Mouse (Mus musculus) hindbrain, embryonic 10.5 days (tissue): ENCODE results near the gene Scube1. TPM values are rescaled to one million over a fixed set of nuclear protein-coding genes. Genes with fewer than 3 reads are reported as not detected.

ENCODE experiments used
- DNase-seq: peaks from one replicate; pipeline ENCODE4 v3.0.0-alpha.2; 2017; ENCODE audit warnings: low spot score
- H3K27ac ChIP-seq: fragments of 300-500 bp; sonication (generic); 2 replicates; pipeline ENCODE4 v1.5.1; 2016; ENCODE audit warnings: mild to moderate bottlenecking, moderate library complexity
- H3K27me3 ChIP-seq: fragments of 300-500 bp; sonication (generic); 2 replicates; pipeline ENCODE4 v1.6.1; 2016; ENCODE audit warnings: mild to moderate bottlenecking; ENCODE audit not compliant: poor library complexity, insufficient read depth, severe bottlenecking
- H3K36me3 ChIP-seq: fragments of 300-500 bp; sonication (generic); 2 replicates; pipeline ENCODE4 v1.6.1; 2016; ENCODE audit warnings: mild to moderate bottlenecking, moderate library complexity
- H3K4me1 ChIP-seq: fragments of 300-500 bp; sonication (generic); replicated peaks from 2 replicates; pipeline ENCODE4 v1.6.1; 2016; ENCODE audit warnings: mild to moderate bottlenecking
- H3K4me3 ChIP-seq: fragments of 300-500 bp; sonication (generic); 2 replicates; pipeline ENCODE4 v1.5.1; 2016; ENCODE audit warnings: mild to moderate bottlenecking, moderate library complexity
- H3K9me3 ChIP-seq: fragments of 300-500 bp; sonication (generic); 2 replicates; pipeline ENCODE4 v1.6.1; 2016; ENCODE audit warnings: mild to moderate bottlenecking, moderate library complexity
- WGBS: fragments of 180-500 bp; shearing (Covaris S2); methylation state at CpG from one replicate; pipeline ENCODE4 v1.1.7; 2016; 5-methylcytosine and 5-hydroxymethylcytosine counted together
- polyA plus RNA-seq: library from polyadenylated mRNA; unstranded; fragments of >200 nt; fragmentation: Nextera tagmentation; extraction: Ambion mirVana; gene quantifications from 2 replicates; pipeline ENCODE4 v1.2.1, GENCODE M21; 2016

Gene Scube1
- polyA plus RNA-seq, 1 experiment from 2014 or later, result 62.6 TPM

DNA sequence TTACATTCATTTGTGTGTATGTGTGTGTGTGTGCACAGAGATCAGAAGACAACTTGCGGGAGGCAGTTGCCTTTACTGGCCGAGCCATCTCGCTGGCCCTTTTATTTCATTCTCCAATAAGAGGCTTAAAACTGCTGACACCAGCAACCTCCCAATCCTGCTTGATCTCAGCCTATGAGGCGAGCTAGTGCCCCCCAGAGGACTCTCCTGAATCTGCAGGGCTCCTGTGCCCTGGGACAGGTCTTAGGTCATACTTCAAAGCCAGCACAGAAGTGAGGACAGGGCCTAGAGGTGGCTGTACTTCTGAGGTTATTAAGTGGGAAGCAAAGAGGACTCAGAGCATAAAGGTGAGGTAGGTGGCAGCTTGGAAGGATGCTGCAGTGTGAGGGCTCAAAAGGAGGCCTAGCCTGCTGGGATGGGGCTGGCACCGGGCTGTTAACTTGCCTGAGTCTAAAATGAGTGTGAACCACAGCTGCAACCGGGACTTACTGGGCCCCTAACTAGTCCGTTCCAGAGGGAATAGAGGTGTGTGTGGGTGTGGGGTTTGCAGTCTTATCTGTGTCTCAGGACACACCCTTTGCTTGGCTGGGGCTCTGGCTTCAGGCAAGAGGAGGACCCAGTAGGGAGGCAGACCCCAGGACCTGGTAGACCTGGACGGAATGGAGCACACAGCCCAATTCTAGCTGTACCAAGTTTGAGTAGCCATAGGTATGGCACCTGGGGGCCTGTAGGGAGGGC lies 141.2 kb downstream of the Scube1 start:
- DNase-seq, result peak; percentile 33
- WGBS, result 76% methylated on average over 8 of the region's 8 CpGs
- peaks cover 99% of the 10 kb centered on the region for H3K36me3 ChIP-seq
- no peak overlapping the region for H3K27ac ChIP-seq
- H3K27me3 ChIP-seq, result no peaks in the 10 kb centered on the region
- no peak overlapping the region for H3K4me3 ChIP-seq
- no peaks in the 10 kb centered on the region for H3K4me1 ChIP-seq
- H3K9me3 ChIP-seq, result peaks cover 11% of the 10 kb centered on the region

DNA sequence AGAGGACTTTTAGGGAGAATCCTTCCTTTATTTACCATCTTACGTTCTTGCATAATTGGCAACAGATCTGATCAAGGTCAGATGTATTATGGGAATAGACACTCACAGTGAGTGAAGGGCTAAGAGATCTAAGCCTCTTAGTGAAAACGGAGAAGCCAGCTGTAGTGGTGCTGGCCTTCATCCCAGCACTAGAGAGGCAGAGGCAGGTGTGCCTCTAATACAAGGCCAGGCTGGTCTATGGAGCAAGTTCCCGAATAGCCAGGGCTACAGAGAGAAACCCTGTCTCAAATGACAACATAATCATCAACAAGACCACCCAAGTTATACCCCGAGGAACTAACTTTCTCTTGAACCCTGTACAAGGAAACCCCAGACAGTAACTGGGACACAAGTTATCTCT lies 141.9 kb downstream of the Scube1 start:
- peaks cover 11% of the 10 kb centered on the region for H3K9me3 ChIP-seq
- peaks cover 99% of the 10 kb centered on the region for H3K36me3 ChIP-seq
- DNase-seq, result no peak
- H3K4me1 ChIP-seq, result no peaks in the 10 kb centered on the region
- no peaks in the 10 kb centered on the region for H3K27me3 ChIP-seq
- H3K27ac ChIP-seq, result no peak overlapping the region
- no peak overlapping the region for H3K4me3 ChIP-seq
- WGBS, result 87% methylated on average over 4 of the region's 4 CpGs

GRCm38 (mm10) chr15:83576651-83577050 lies 148.2 kb downstream of the Scube1 start:
- H3K36me3 ChIP-seq, result peaks cover 84% of the 10 kb centered on the region
- H3K27me3 ChIP-seq, result no peaks in the 10 kb centered on the region
- no peaks in the 10 kb centered on the region for H3K4me1 ChIP-seq
- 93% methylated on average over 9 of the region's 9 CpGs for WGBS
- H3K27ac ChIP-seq, result no peak overlapping the region
- H3K4me3 ChIP-seq, result no peak overlapping the region
- no peak for DNase-seq
- no peaks in the 10 kb centered on the region for H3K9me3 ChIP-seq

DNA sequence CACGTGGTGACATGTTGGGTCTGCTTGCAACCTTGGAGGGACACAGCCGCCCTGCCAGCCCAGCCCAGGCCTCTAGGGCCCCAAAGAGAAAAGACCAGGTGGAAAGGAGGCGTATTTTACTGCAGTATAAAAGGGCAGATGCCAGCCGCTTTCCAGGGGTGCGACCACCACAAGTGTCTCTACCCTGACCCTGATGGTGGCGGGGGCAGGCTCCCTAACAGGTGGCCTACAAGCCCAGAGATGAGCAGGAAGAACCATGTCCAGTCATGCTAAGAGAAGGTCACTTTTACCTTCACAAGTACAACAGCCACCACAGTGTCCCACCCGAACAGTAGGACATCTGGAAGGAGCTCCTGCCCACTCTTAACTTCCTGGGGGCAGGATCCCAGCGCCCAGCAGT lies 149.3 kb downstream of the Scube1 start:
- DNase-seq, result no peak
- H3K4me3 ChIP-seq, result no peak overlapping the region
- 91% methylated on average over 8 of the region's 8 CpGs for WGBS
- no peaks in the 10 kb centered on the region for H3K4me1 ChIP-seq
- H3K9me3 ChIP-seq, result no peaks in the 10 kb centered on the region
- no peaks in the 10 kb centered on the region for H3K27me3 ChIP-seq
- H3K27ac ChIP-seq, result no peak overlapping the region
- peaks cover 73% of the 10 kb centered on the region for H3K36me3 ChIP-seq

DNA sequence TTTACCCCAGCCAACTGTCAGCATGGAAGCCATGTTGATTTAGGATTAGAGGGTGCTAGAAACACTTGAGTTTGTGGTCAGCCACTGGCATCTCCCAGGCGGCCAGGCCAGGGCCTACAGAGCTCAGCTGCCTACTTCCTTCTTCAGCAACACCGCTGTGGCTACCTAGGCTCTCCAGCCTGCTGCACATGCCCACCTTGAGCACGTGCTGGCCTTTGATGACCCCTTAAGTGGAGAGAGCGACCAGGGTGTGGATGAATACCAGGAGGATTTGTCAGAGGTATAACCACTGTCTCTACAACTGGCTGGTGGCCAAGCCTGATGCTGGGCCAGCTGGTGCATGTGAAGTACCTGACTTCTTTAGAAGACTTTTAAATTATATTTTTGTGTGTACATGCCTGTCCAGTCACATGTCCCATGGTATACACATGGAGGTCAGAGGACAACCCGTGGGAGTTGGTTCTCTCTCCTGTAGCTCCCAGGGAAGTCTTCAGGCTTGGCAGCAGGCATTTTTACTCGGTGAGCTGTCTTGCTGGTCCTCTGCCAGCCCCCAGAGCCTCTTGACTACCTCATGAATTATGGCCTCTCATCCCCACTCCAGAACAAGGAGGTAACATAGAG lies 150.0 kb downstream of the Scube1 start:
- peaks cover 66% of the 10 kb centered on the region for H3K36me3 ChIP-seq
- WGBS, result 90% methylated on average over 6 of the region's 6 CpGs

DNA sequence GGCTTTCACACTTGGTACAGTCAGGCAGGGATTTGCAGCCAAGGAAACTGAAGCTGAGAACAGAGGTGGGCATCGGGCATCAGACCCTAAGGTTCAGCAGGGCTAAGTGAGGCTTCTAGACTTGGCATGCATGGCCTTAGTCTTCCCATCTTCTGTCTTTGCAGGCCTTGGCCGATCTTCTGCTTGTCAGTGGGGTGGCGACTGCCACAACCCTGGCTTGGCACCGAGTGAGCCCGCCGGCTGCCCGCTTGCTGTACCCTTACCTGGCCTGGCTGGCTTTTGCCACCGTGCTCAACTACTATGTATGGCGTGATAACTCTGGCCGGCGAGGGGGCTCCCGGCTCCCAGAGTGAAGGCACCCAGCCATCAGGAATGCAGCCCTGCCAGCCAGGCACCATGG lies 151.2 kb downstream of the Scube1 start:
- no peaks in the 10 kb centered on the region for H3K27me3 ChIP-seq
- H3K36me3 ChIP-seq, result peaks cover 54% of the 10 kb centered on the region
- WGBS, result 95% methylated on average over 12 of the region's 12 CpGs
- no peaks in the 10 kb centered on the region for H3K4me1 ChIP-seq
- no peaks in the 10 kb centered on the region for H3K9me3 ChIP-seq
- H3K27ac ChIP-seq, result no peak overlapping the region
- no peak overlapping the region for H3K4me3 ChIP-seq
- no peak for DNase-seq

More for the DNA sequence above, 150.0 kb downstream of the Scube1 start:
- Histone ChIP-seq H3K27ac (no peak overlapping the region), H3K27me3 (no peaks in the 10 kb centered on the region), H3K4me1 (no peaks in the 10 kb centered on the region), H3K9me3 (no peaks in the 10 kb centered on the region), H3K4me3 (no peak overlapping the region)
- DNase-seq, result no peak

DNA sequence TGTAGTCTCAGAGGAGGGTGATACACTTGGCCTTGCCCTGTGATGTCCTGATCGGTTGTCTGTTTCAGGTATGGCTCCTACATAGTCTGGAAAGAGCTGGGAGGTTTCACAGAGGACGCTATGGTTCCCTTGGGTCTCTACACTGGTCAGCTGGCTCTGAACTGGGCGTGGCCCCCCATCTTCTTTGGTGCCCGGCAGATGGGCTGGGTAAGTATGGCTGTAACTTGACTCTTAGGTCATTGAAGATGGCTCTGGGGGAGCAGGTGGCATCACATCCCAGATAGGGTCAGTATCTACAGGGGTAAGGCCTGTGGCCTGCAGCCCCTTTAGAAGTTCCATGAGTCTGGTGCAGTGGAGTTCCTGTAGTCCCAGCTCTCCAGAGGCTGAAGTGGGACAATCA lies 152.7 kb downstream of the Scube1 start:
- no peak for DNase-seq
- no peaks in the 10 kb centered on the region for H3K27me3 ChIP-seq
- 85% methylated on average over 4 of the region's 4 CpGs for WGBS
- no peaks in the 10 kb centered on the region for H3K9me3 ChIP-seq
- no peak overlapping the region for H3K27ac ChIP-seq
- H3K4me1 ChIP-seq, result no peaks in the 10 kb centered on the region
- H3K36me3 ChIP-seq, result peaks cover 39% of the 10 kb centered on the region
- no peak overlapping the region for H3K4me3 ChIP-seq

GRCm38 (mm10) chr15:83571636-83572035 lies 153.2 kb downstream of the Scube1 start:
- H3K27me3 ChIP-seq, result no peaks in the 10 kb centered on the region
- H3K4me3 ChIP-seq, result no peak overlapping the region
- no peak overlapping the region for H3K27ac ChIP-seq
- DNase-seq, result no peak
- 92% methylated on average over 5 of the region's 5 CpGs for WGBS
- peaks cover 34% of the 10 kb centered on the region for H3K36me3 ChIP-seq
- H3K9me3 ChIP-seq, result no peaks in the 10 kb centered on the region
- H3K4me1 ChIP-seq, result no peaks in the 10 kb centered on the region

GRCm38 (mm10) chr15:83570641-83571040 lies 154.2 kb downstream of the Scube1 start:
- H3K4me1 ChIP-seq, result no peaks in the 10 kb centered on the region
- H3K9me3 ChIP-seq, result no peaks in the 10 kb centered on the region
- WGBS, result 71% methylated on average over 2 of the region's 2 CpGs
- H3K27me3 ChIP-seq, result no peaks in the 10 kb centered on the region
- no peak overlapping the region for H3K4me3 ChIP-seq
- no peak for DNase-seq
- no peak overlapping the region for H3K27ac ChIP-seq
- H3K36me3 ChIP-seq, result peaks cover 24% of the 10 kb centered on the region

GRCm38 (mm10) chr15:83569682-83570081 lies 155.1 kb downstream of the Scube1 start:
- Histone ChIP-seq H3K27me3 (no peaks in the 10 kb centered on the region), H3K27ac (no peak overlapping the region), H3K4me3 (no peak overlapping the region), H3K9me3 (no peaks in the 10 kb centered on the region), H3K36me3 (peaks cover 15% of the 10 kb centered on the region), H3K4me1 (no peaks in the 10 kb centered on the region)
- DNase-seq, result no peak
- WGBS, result 54% methylated on average over 11 of the region's 11 CpGs

GRCm38 (mm10) chr15:83568544-83568943 lies 156.3 kb downstream of the Scube1 start:
- Histone ChIP-seq H3K9me3 (no peaks in the 10 kb centered on the region), H3K27ac (no peak overlapping the region), H3K4me3 (no peak overlapping the region), H3K36me3 (peaks cover 3% of the 10 kb centered on the region; the same call in 1 of the 2 replicates), H3K4me1 (peaks cover 11% of the 10 kb centered on the region), H3K27me3 (peaks cover under 1% of the 10 kb centered on the region; the same call in 1 of the 2 replicates)
- no peak for DNase-seq
- WGBS, result 94% methylated on average over 5 of the region's 5 CpGs

DNA sequence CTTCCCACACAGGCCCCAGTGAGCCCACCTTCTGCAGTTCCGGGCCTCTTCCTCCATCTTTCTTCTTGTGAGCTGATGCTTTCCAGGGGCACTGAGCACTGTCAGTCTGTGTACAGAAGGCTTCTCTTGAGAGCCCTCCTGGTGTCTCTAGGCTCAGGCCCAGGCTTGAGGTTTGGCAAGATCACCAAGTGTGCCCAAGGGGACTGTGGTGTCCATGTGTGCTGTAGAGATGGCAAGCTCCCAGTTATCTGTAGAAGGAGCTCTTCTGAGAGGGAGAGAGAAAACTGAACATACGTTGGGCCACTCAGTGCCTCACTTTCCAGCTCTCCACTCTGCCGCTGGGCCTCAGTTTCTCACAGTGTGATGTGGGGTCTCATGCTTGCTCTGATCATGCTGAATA lies 157.1 kb downstream of the Scube1 start:
- H3K4me1 ChIP-seq, result peaks cover 19% of the 10 kb centered on the region
- no peak overlapping the region for H3K27ac ChIP-seq
- H3K9me3 ChIP-seq, result no peaks in the 10 kb centered on the region
- H3K4me3 ChIP-seq, result no peak overlapping the region
- 89% methylated on average over 3 of the region's 3 CpGs for WGBS
- H3K36me3 ChIP-seq, result no peaks in the 10 kb centered on the region
- H3K27me3 ChIP-seq, result peaks cover 8% of the 10 kb centered on the region
- no peak for DNase-seq

DNA sequence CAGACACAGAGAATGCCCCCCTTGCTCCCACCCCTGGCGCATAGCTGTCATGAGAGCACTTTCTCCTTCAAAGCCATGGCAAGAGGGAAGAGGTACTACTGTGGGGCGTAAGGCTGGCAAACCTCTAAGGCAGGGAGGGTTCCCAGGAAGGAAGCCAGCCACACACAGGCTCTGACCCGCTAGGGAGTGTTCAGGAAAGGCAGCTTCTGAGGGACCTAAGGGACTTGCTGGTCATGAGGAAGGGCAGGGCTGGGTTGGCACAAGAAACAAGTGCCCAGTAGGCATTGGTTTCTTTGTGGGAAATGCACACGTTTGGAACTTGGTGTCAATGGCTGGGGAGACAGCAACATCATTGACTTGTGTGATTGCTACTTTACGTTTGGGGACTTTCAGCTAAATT lies 158.8 kb downstream of the Scube1 start:
- H3K4me3 ChIP-seq, result no peak overlapping the region
- no peaks in the 10 kb centered on the region for H3K36me3 ChIP-seq
- WGBS, result 77% methylated on average over 5 of the region's 5 CpGs
- H3K27me3 ChIP-seq, result peaks cover 18% of the 10 kb centered on the region
- H3K27ac ChIP-seq, result no peak overlapping the region
- H3K9me3 ChIP-seq, result no peaks in the 10 kb centered on the region
- DNase-seq, result no peak
- peaks cover 22% of the 10 kb centered on the region for H3K4me1 ChIP-seq
